Mouse (Mus musculus) right cerebral cortex, postnatal 4 days (tissue): Measurements from ENCODE around the gene Tle6.

Experiments used
- DNase-seq: peaks from one replicate; pipeline ENCODE4 v3.0.0-alpha.2; 2022

Gene Tle6

GRCm38 (mm10) chr10:81583347-81583746 is 17.5 kb downstream of the Tle6 start:
- no peak for DNase-seq

- no peak for DNase-seq
Measured at GRCm38 (mm10) chr10:81580441-81581070, 20.3 kb downstream of the Tle6 start.

DNA sequence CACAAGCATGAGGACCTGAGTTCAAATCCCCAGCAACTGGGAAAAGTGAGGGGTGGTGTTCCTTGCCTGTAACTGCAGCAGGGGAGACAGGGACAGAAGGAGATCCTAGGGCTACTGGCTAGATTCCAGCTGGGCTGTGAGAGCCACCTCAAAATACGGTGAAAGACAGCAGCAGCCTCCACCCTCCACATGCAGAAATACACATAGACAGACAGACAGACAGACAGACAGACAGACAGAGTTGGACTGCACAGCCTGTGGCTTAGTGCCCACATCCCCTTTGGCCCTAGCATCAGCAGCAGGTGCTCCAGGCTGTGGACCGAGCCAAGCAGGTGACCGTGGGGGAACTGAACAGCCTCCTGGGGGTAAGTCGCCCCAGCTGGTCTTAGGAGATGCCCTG is 20.9 kb downstream of the Tle6 start:
- DNase-seq: no peak

- no peak for DNase-seq
Measured at GRCm38 (mm10) chr10:81575695-81576094, 25.2 kb downstream of the Tle6 start.

- DNase-seq: peak; percentile 47
Measured at GRCm38 (mm10) chr10:81575208-81575631, 25.7 kb downstream of the Tle6 start.

GRCm38 (mm10) chr10:81574081-81575056 is 26.5 kb downstream of the Tle6 start, which contains the start of gene Tle2:
Tle2 (plus strand) TSS chr10:81574561.
- no peak for DNase-seq

DNA sequence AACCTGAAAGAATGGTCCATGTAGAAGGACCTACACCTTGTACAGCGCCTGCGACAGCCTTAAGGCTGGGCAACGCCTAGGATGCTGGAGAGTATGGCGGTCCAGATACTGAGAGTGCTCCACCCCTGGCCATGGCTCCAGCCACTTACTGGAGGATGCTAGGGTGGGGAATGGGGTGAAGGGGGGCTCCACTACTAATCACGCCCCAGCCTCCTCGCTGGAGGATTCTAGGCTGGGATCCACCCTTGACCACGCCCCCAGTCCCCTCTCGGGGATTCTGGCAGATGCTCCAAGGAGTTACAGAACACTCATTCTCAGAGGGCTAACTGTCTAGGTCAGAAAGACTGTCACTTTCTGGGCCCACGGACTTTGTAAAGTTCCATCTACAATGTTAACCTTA is 27.9 kb downstream of the Tle6 start:
- no peak for DNase-seq

DNA sequence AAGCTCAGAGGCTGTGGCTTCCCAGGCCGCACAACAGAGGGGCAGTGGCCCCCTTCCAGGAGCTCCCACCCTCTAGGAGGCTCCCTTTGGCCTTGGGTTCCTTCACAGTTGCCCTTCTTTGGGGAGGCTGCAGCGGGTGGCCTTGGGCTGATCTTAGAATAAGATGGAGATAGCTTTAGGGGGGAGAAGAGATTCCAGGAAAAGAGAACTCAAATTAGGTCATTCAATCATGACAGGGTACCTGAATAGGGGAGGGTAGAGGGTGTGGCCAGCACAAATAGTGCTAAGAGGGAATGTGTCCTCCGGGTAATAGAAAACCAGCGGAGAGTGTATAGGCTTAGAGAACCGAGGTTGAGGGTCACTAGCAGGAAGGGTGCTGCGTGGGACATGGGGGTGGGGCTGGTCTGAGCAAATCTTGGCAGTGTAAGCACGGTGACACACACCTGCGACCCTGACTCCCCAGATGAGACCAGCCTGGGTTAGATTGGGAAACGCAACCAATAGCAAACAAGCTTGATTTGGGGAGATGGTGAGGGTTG is 28.7 kb downstream of the Tle6 start:
- DNase-seq: no peak

DNA sequence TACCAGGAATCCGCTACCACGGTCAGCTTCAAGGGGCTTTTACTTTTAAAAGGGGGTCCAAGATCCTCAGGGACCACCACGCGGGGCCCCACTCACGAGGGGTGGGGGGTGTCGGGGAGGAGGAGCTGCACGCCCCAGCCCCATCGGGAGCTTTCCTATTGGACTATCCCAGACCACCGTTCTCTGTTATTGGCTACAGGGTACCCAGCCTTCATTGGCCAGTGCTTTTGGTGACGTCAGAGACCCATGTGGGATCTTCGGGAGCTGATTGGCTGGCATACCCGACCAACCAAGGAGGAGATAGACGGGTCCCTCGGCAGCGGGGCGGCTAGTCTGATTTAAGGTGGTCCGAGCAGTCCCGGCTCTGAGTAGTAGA is 29.4 kb downstream of the Tle6 start:
- peak; percentile 97 for DNase-seq

GRCm38 (mm10) chr10:81570831-81571500 is 29.9 kb downstream of the Tle6 start:
- DNase-seq: peak; percentile 94

DNA sequence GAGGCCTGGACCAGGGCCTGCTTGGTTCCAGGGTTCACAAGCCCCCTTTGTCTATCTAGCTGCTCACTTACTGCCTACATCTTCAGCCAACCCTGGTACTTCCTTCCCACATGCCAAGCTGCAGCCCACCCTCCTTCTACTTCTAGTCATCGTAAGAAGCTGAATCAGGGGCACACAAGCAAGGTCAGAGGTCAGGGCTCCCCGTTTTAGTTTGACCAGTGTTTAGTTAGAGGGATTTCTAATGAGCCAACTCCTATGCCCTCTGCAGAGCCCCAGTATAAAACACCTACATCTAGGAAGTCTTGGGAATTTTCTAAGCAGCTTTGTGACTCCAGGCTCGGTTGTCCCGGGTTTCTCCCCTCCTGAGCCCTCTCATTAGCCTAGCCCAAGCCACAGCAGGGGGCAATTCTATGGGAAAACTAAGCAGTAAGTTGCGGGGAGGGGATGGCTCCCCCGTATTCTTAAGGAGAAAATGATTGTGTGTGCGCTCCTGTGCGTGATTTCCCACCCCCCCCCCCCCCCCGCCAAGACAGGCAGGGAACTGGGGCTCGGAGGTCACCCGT is 30.6 kb downstream of the Tle6 start:
- no peak for DNase-seq

GRCm38 (mm10) chr10:81569507-81570237 is 31.2 kb downstream of the Tle6 start:
- no peak for DNase-seq

DNA sequence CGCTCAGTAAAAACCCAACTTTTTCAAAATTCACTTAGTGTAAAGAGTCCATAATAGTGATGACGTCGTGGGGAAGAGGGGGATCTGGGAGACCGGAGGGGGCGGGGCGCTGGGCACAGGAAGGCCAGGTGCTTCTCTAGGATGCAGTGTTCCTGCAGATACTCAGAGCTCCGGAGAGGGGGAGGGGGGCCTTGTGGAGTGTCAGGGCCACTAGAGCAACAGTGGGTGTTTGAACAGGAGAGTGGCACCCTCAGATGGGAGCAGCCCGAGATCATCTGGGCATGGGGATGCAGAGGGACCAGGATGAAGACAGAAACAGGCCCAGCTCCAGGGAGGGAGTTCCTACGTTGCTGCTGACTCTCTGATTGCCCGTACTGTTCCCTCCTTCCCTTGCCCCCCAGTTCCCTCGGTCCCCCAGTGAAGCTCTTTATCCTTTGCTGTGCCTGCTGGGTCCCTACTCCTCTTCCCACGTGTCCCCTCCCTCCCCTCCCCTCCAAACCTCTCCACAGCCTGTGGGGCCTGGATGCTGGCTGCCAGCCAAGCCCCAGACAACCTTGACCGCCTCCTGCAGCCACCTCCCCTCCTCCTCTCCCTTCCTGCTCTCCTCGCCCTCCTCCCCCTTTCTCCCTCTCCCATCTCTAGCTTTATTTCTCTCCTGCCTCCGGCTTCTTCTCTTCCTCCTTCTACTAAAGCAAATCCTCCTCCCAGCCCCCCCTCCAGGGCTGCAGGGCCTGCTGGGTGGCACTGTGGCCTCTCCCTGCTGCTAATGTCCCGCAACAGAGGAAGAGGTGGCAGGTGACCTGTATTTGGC is 32.3 kb downstream of the Tle6 start:
- DNase-seq: no peak

DNA sequence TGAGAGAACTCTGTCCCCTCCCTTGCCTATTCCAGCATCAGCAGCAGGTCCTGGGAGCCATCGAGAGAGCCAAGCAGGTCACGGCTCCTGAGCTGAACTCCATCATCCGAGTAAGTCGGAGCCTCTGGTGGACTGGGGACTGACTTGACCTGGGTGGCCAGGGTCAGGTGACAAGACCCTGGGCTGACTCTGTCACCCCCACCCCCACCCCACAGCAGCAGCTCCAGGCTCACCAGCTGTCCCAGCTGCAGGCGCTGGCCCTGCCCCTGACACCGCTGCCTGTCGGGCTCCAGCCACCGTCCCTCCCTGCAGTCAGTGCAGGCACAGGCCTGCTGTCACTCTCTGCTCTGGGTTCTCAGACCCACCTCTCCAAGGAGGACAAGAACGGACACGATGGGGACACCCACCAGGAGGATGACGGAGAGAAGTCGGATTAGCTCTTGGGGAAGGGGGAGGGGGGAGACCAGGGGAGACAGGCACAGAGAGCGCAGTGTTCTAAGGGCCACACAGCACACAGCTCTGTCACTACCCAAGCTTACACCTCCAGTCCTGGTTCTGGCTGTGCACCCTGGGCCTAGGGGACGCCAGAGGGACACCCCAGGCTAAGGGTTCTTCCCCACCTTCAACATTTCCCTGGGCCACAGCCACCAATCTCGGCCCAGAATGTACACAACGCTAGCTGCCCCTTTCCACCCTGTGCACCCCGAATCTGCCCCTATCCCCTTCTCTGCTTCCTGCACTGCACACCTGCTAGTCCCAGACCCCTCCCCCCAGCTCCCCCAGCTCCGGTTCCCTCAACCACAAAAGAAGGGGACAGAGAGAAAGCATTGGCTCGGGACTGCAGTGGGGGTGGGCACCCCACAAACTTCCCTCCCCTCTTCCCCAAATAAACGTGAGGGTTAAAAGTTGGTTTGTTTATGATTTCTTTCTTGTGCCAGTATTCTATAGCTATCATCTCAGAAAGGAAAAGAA is 35.3 kb downstream of the Tle6 start:
- DNase-seq: no peak

GRCm38 (mm10) chr10:81564734-81565133 is 36.1 kb downstream of the Tle6 start:
- DNase-seq: peak; percentile 70

- no peak for DNase-seq
Measured at GRCm38 (mm10) chr10:81564216-81564615, 36.7 kb downstream of the Tle6 start.

DNA sequence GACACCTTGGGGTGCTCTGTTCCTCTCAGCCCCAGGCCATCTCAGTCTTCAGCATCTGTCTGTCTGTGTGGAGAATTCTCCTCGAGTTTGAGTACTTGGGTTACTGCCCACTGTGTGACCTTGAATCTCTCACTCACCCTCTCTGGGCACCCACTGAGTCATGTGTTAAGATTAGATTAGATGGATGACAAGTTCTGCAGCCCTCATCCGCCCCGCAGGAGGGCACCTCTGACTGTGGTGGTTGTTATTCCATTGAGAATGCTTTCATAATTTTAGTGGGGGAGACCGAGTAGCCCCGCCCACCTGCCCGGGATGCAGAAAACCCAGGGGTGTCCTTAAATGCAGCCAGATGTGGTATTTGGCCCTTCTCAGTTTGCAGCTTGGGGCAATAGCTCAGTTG is 37.4 kb downstream of the Tle6 start:
- no peak for DNase-seq

GRCm38 (mm10) chr10:81562411-81562810 is 38.5 kb downstream of the Tle6 start:
- no peak for DNase-seq

GRCm38 (mm10) chr10:81560719-81561459 is 40.0 kb downstream of the Tle6 start:
- no peak for DNase-seq
